Mouse (Mus musculus) left cerebral cortex, postnatal 36 days (tissue): ENCODE measurements around the gene Pam16. TPM values are rescaled to one million over a fixed set of nuclear protein-coding genes. Genes with fewer than 3 reads are reported as not detected.

Source experiments
- DNase-seq, 2 experiments: peaks; one replicate each; pipeline ENCODE4 v3.0.0; 2021 to 2022; ENCODE audit warnings: low spot score in 2 of 2, mixed read lengths in 1 of 2
- intact Hi-C: fragments of 180-260 bp; cut with DNase I; formaldehyde crosslinking; loops from one replicate; pipeline ENCODE4 v1.15.1; 2025
- total RNA-seq, 2 experiments: library from RNA; stranded (reverse); gene quantifications; 2 replicates each; pipeline ENCODE4 v1.2.3; 2021

Pam16 gene
- total RNA-seq, 2 experiments from 2014 or later: 75.3 to 86.0 TPM

- intact Hi-C loops: loop anchor here (1.0 kb wide), 1 partner anchor 39 kb away; no protein-coding TSS in a partner anchor
- DNase-seq: peak; percentile 36 to 64
Observed at GRCm38 (mm10) chr16:4567912-4568311, 56.9 kb downstream of the Pam16 start.

Other genes starting within 250 kb of the Pam16 start
- gene Adcy9, start 204.5 kb downstream of the Pam16 start, total RNA-seq: 10 to 100 TPM; 72.5 to 78.6 TPM
- 1 to 10 TPM; 6.7 to 9.6 TPM for gene Srl, start 83.2 kb downstream of the Pam16 start, total RNA-seq
- 1 to 10 TPM; 3.3 TPM for gene Tfap4, start 65.1 kb downstream of the Pam16 start, total RNA-seq
- 10 to 100 TPM; 12.0 to 13.2 TPM for gene Glis2, start 30.3 kb downstream of the Pam16 start, total RNA-seq
- gene Vasn, start 15.0 kb upstream of the Pam16 start, total RNA-seq: 10 to 100 TPM in 1 of 2 experiments, 1 to 10 TPM in 1; 9.8 to 11.2 TPM
- gene Dnaja3, start 15.0 kb upstream of the Pam16 start, total RNA-seq: 10 to 100 TPM; 59.4 to 66.5 TPM
- 100 to 1,000 TPM in 1 of 2 experiments, 10 to 100 TPM in 1; 88.4 to 100 TPM for gene Coro7, start 54.8 kb upstream of the Pam16 start, total RNA-seq
- 10 to 100 TPM; 10.8 to 11.0 TPM for gene Nmral1, start 94.4 kb upstream of the Pam16 start, total RNA-seq
- gene Hmox2, start 101.4 kb upstream of the Pam16 start, total RNA-seq: 10 to 100 TPM; 77.2 to 88.6 TPM
- 100 to 1,000 TPM; 189 to 197 TPM for gene Cdip1, start 165.3 kb upstream of the Pam16 start, total RNA-seq
- not detected for gene 4930562C15Rik, start 210.4 kb upstream of the Pam16 start, total RNA-seq